Mouse (Mus musculus) hindlimb bud, embryonic 11.5 days (tissue): ENCODE data around the gene Tanc1.

ENCODE experiments used
- DNase-seq: peaks from one replicate; pipeline ENCODE4 v3.0.0-alpha.2; 2012; ENCODE audit warnings: low read depth, low spot score; ENCODE audit errors: extremely low spot score

The Tanc1 gene

DNA sequence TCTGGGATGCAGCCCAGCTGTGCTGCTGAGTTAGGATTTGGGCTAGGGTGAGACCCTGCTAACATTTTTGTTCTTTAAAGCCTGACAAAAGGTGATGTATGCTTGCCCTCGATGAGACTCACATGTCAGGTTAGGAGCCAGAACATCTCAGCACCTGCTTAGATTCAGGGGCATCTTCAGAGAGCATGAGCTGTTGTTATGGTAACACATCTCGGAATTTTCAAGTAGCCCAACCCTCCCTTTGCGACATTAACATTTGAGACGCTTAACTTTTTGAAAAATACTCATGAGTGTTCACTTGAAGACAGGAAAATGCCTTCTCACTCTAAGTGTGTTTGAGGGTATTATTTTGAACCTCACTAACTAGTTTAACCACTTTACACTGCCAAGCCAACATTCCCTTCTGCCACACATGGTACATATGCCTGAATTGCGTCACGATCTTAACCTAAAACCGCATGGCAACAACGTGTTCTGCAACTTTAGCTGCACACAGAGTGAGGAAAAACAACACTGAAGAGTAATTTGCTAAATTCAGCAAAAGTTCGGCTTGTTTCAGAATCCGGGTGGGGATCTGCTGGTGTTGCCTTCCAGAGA is 67.7 kb downstream of the Tanc1 start:
- no peak for DNase-seq

DNA sequence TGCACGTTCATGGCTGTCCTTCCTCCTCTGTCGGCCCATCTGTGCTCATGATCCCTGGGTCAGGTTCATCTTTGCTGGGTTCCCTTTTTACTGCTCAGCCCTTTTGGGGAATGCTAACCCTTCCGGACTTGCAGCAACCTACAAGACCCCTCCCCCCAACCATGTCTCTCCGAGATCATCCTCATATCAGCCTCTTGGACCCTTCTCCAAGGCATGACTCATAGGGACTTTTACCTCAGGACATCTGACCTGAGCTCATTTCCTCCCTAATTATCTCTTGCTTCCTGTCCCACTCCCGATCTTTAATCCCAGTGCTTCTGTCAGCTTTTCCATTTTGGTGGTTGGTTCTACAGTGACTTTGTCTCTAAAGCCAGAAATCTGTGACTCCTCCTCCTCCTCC is 68.9 kb downstream of the Tanc1 start:
- no peak for DNase-seq

DNA sequence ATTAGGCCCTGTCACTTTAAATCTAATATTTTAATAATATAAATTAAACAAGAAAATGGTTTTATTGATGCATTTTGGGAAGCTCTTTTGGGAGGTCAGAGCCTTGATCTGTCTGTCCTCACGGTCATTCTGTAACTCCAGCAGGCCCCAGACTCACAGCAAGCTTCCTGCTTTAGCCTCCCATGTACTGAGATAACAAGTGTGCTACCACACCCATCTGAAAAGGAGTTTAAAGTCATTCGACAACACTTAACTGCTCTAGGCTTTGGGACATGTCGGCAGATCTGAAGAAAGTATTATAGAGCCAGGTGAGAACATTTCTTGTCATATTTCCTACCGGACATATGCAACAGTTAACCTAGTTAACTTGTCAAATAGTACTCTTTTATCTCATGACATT is 69.3 kb downstream of the Tanc1 start:
- no peak for DNase-seq

DNA sequence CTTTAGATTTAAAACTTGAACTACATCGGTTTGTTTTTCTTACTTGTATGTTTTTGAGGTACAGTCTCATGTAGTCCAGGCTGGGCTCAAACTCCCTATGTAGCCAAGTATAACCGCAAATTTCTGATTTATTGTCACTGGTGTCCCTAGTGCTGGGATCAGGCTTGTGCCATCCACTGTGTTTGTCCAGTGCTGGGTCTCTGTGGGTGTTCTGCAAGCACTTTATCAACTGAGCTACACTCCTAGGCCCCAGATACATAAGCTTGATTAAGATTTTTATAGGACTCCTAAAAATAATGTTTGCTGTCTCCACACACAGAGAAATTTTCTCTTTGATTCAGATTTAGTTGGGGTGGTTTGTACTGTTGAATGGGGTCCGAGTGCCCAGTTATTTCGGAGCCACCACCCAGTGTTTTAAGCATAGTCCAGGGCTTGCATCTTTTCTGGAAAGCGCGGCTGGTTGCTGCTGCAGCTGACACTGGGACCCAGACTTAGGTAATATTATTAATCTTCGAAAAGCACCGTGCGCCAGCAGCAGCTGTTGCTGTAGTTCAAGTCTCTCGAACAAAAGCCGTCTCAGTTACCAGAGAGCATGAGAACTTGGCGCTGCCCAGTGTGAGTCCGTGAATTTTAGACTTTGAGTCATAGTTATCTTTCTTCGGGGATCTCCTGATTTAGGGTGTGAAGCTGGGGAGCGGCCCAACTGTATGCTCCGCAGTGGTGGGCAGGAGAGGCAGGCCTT is 73.2 kb downstream of the Tanc1 start:
- DNase-seq: no peak

DNA sequence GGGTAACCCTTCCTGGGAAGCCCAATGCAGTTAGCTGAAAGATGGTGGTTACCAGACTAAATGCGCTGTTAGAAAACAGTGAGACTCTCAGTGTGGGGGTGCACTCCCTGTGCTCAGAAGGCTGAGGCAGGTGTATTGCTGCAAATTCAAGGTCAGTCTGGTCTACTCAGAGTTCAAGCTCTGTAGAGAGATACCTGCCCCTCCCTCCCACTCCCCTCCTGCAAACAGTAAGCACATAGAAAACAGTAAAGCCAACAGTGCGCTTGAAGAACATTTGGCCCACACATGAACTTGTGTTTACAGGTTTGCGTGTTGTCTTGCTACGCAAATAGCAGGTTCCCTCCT is 73.7 kb downstream of the Tanc1 start:
- no peak for DNase-seq

DNA sequence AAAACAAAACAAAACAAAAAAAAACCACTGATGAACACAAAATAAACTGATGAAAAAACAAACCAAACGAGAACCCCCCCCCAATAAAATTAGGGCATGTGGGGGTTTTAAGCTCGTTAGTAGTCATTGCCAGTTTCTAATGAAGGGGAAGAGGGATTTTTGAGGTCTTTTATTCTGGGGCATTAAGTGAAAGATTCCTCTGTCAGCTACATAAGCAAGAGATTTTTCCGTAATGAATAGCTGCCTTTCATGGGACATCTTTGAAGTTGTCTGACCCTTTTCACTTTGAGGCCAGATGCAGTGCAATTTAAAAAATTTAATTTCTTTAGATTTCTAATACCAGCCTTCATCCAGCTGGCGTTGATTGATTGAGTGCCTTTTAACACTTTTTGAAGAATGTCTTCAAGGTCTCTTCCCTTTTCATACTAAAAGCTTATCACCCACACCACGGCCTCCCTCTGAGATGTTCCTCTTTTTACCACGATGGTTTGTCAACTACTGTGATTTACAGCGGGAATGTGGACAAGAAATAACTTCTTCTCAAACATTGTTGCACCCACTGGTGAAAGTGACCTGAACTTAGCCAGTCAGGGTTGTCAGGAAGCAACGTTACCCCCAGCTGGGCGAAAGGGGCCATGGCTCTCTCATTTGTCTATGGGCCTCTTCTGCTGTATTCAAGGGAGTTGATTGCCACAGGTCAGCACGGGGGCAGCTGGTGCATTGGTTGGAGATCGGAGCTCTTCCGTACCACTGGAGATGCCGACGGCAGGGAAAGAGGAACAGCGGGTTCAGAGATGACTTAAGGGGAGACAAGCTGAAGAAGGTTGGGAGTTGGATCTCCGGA is 76.6 kb downstream of the Tanc1 start:
- no peak for DNase-seq

DNA sequence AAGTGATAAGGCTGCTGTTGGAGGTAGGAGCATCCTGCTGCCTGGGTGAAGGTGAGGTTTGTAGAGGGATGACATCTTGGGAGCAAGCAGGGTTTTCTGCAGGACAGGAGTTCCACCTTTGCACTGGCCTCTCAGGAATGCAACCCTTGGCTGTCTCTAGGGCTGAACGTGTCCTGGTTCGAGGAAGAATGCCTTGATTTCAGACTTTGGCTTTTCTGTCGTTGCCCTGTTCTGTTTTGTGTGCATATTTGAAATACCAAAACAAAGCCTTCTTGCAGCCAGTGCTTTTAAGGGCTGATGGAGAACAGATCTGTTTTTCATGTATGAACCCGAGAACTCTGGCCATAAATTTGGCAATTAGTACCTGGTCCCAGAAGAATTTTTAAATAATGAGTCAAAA is 79.3 kb downstream of the Tanc1 start:
- DNase-seq: no peak

DNA sequence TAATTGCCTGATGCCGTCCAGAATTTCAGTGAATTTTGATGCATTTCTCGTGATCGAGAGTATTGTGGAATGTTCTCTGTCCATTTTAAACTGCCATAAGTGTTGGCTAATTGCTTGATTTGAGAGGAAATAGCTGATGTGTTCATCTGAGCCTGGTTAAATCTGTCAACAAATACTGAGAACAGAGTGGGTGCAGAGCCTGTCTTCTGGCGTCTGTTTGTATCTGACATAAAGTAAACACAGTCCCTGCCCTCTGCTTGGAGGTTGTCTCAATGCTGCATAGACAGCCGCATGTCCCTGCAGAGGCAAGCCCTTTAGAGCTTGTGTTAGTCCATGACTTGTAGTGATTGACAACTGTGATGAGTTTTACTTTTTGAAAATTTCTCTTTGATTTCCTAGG is 81.6 kb downstream of the Tanc1 start:
- no peak for DNase-seq

DNA sequence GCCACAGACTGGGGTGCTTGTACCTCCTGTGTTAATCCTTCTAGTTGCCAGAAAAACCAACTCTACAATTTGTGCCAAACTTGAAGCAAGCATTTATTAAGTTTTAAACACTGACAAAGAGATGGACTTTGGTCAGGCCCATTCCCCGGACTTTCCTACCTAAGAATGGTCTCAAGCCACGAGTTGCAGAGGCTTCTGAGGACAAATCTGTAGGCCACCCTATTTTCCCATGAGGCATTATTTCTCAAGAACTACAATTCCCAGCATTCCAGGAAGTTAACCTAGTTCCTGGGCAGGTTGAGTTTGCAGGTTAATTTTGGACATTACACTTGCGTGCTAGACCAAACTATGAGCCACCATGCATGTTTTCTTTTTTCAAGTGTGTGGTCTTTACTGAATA is 85.3 kb downstream of the Tanc1 start:
- DNase-seq: no peak

DNA sequence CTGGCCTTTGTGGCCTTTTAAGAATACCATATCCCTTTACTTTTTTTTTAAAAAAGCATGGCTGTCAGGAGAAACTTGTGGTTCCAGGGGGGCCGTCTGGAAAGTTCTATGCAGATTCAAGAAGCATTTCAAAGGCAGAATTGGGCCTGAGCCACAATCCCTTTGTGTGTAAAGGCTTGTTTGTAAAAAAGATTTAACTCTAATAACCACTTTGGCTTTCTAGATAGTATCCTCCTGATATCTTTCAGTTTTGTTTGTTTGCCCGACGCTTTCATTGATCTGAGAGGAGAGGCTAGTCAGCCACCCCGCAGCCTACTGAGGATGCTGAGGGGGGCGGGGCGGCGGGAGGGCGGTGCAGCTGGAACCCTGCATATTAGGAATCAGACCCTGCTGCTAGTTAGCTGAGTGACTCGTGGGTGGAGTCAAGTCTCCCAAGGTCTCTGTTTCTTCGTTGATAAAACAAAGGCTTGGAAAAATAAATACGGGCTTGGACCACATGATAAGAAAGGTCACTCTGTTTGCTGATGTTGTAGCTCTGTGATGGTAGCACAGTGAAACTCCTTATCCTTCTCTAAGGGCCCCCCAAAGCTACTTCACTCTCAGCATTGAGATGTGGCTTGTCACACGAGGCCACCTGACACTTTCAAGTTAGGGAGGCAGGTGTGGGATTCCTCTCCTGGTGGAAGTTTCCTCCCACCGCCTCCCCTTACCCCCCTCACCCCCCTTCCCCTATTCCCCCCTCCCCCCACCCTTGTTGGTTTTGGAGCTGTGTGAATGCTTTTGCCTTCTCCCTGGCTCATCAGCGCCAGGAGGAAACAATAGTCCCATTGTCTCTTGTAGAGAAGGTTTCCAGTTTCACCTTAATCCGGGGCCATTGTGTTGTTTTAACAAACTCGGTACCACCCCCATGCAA is 86.1 kb downstream of the Tanc1 start:
- no peak for DNase-seq

DNA sequence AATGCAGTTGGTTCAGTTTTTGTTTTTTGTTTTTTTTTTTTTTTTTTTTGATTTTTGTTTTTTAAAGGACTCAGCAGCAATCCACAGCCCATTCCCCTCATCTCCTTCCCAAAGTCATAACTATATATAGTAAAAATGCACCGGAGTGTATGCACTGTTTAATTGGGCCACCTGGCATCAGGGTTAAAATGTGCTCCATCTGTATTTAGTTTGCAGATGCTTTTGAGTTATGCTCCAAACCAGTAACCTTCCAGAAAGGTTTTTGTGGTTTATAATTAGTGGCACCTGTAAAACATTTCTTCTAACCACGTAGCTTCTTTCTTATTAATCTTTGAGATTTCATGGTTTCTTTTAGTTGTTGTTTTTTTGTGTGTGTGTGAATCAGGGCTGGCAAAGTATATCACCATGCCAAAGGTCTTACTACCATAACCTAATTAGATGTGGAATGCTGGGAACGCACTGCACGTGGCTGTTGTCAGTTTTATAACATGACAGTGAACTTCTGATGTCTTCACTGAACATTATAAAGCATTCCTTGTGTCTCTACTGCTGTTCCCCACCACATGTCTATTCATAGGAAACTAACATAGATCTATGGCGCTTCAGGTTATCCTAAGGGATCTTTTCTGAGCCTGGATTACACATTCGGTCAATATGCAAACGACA is 86.9 kb downstream of the Tanc1 start:
- no peak for DNase-seq

DNA sequence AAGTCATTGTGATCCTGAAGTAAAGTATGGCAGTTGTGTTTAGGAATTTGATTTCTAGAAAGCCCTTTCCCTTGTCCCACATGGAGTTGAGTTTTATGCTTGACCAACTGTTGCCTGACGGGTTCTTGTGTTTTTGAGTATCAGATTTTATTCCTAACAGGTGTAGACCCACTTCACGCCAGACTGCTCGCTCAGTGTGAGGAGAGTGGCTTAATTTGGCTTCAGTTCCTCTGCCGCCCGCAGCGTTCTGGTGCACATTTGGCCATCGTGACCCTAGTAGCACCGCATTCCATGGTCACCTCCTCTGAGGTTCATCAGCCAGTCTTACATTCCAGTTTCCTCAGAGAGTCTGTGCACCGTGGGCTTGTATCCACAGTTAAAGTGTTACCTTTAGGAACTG is 88.1 kb downstream of the Tanc1 start:
- no peak for DNase-seq

DNA sequence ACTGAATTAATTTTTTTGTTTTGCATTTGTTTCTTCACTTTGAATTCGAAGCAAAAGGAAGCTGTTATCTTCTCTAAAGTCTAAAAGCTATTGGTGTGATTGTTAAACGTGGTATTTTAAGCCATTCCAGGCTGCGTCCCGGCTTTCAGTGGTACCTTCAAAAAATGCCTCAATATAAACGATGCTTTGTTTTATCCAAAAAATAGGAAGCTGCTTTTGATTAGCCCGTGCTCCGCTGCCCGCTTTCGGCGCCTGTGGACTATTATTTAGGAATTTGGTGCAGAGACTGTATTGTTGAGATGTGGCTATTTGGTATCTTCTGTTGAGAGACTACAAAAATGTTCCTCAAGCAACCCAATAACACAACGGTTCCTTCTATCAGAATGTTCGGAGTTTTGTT is 93.4 kb downstream of the Tanc1 start:
- no peak for DNase-seq

DNA sequence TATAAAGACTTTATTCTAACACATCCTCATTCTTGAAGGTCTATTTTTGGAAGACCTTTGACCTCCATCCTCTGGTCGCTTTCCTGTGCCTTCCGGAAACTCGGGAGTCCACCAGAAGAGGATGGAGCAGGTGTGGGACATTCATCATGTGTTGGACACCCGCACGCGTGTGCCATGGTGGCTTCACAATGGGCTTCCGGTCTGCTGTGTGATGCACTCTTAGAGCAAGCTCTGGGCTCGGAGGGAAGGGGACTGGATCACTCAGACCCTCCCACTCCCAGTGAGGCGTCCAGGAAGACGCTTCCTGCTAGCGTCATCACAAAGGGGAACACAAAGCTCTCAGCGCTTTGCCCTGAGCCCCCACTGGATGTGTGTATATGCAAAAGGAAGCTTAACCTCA is 95.0 kb downstream of the Tanc1 start:
- DNase-seq: no peak

DNA sequence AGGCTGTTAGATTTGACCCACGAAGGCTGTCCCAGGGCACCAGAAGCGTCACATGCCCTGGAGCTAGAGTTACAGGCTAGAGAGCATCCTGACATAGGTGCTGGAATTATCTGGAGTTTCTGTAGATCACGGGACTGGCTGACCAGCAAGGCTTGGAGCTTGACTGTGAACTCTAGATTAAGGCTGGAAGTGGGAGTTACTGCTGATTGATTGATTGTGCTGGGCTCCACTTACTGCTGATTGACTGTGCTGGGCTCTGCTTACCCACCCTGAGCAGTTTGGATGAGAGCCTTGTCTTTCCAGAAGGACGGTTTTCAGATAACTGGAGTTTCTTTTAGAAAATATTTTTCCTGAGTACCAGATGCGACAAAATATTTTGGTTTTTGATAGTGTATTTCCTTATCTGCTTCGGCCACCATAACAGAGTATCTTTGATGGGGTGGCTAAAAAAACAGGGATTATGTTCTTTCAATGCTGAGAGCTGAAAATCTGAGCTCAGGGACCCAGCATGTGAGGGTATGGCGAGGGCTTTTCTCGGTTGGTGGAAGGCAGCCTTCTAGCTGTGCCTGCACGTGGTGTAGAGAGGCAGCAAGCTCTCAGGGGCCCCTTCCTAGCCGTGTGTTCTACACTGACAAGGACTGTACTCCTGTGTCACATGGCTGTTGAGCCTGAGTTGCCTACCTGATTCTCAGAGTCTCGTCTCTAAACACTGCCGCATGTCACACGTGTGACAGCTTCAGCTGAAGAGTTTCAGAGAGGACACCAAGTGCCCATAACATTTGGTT is 96.3 kb downstream of the Tanc1 start:
- DNase-seq: no peak

DNA sequence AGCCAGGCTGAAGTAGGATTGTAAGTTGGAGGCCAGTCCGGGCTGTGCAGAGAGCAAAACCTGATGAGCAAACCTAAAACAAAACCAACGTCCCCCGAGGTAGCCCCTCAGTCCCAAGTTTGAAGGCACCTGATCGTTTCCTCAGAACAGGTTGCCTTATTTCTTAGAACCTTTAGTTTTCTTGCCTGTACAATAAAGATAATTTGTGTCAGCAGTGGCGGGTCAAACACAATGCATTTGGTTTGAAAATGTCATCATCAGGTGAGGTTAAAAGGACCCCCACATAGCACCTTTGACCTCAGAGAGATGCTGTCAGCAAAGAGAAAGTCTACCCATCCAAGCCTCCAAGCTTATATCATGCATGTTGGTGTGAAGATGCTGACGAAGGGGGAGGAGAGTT is 98.9 kb downstream of the Tanc1 start:
- DNase-seq: no peak

DNA sequence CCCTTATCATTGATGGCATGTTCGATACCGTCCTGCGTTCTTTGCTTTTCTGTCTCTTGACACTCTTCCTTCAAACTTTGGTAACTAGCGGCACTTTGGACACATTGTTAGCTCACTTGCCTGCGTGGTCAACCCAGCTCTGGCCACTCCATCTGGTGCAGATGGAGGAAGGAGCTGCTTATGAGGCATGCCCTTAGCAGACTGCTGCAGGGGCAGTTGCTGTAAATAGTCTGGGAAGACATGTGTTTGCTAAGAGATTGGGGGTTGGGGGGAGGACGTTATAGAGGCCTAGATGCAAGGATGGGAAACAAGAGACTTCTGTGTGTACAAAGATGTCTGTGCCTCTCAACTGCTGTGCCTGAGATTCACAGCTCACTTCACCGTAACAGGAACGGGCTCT is 100.2 kb downstream of the Tanc1 start:
- DNase-seq: no peak

DNA sequence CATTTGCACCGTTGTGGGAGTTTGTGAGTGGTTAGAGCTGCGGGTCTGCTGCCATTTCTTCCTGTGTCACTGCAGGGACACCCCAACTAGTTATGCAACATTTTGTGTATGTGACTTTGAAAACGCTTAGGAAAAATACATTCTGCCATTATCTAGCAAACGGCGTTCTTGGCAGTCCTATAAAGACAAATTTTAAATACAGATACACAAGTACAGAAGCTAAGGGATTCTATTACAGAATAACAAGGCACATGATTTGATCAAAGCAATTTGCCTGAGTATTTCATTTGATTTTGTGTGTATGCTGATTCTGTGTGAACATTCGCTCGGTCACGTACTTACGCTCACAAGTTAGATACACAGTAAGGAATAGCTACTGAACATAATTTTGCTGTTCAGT is 100.6 kb downstream of the Tanc1 start:
- DNase-seq: no peak

DNA sequence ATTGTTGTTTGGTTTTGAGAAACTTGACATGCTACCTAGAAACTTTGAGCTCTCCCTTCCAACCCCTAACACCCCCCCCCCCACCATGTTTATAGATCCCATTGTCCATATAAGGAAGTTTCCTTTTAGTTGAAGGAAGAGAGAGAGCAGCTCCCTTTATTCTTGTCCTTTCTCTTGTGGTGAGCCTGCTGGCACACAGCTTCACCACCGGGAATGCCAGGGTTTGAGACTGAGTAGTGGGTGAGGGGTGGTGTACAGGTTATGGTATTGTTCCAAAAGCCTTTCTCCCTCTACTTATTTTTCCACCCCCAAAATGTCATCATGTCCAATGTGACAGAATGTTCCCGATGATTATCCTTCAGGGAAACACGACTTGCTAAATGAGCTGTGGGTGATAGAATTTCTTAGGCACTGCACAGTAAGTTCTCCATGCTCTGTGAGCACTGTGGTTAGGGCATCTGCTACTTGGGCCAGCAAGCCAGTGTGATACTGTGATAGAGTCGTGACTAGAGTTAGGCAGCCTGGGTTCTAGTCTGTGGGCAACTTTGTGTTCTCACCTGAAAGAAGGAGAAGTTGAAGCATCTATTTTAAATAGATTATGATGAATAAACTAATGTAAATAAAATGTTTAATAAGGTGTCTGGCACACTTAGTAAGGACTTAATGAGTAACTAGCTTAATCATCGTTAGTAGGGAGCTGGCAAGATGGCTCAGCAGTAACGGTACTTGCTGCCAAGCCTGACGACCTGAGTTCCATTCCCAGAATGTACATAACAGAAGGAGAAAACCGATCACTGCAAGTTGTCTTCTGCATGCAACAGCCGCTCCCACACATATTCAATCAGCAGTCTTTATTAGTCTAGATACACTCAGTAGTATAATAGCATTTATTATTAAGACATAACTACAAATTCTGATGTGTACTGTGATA is 102.0 kb downstream of the Tanc1 start:
- no peak for DNase-seq
